Mouse (Mus musculus) myocyte (in vitro differentiated cells): ENCODE results near the gene Bglap3. TPM values are rescaled to one million over a fixed set of nuclear protein-coding genes. Genes with fewer than 3 reads are reported as not detected.
A peak's percentile ranks its signal among the peaks of the same experiment; 100 is the strongest.

Experiments
- H3K27me3 ChIP-seq: one replicate; pipeline ENCODE4 v1.6.1; 2011; ENCODE audit not compliant: control insufficient read depth, insufficient read depth, insufficient read length
- H3K36me3 ChIP-seq: one replicate; pipeline ENCODE4 v1.6.1; 2011; ENCODE audit not compliant: control insufficient read depth, insufficient read depth
- H3K4me2 ChIP-seq: one replicate; pipeline ENCODE4 v1.6.1; 2011; ENCODE audit warnings: low read depth, control low read depth
- H3K4me3 ChIP-seq: one replicate; pipeline ENCODE4 v1.5.1; 2011; ENCODE audit warnings: mild to moderate bottlenecking, control low read depth, moderate library complexity
- H3K79me2 ChIP-seq: one replicate; pipeline ENCODE4 v1.6.1; 2011; ENCODE audit not compliant: control insufficient read depth, insufficient read depth
- H3ac ChIP-seq: one replicate; pipeline ENCODE4 v1.6.1; 2011; ENCODE audit not compliant: control insufficient read depth, insufficient read length
- CEBPB ChIP-seq: IDR thresholded peaks from 2 replicates; pipeline ENCODE4 v1.6.1; 2011; ENCODE audit warnings: mild to moderate bottlenecking, moderate library complexity; ENCODE audit not compliant: poor library complexity, insufficient read depth, severe bottlenecking
- E2F4 ChIP-seq: IDR thresholded peaks from one replicate; pipeline ENCODE4 v1.6.1; 2011; ENCODE audit warnings: mild to moderate bottlenecking, control low read depth, moderate library complexity; ENCODE audit not compliant: insufficient read depth
- MAX ChIP-seq: IDR thresholded peaks from one replicate; pipeline ENCODE4 v1.6.1; 2011; ENCODE audit warnings: low read depth, mild to moderate bottlenecking, control low read depth
- MYOD1 ChIP-seq, 3 experiments: IDR thresholded peaks; one replicate each; pipeline ENCODE4 v1.6.1; 2011; ENCODE audit warnings: control low read depth in 2 of 3, low read depth in 2 of 3, mild to moderate bottlenecking in 2 of 3, moderate library complexity in 1 of 3; ENCODE audit not compliant: insufficient read length in 2 of 3, control insufficient read depth in 1 of 3
- MYOG ChIP-seq, 3 experiments: IDR thresholded peaks; one replicate each; pipeline ENCODE4 v1.6.1; 2011; ENCODE audit warnings: control low read depth in 2 of 3, low read depth in 2 of 3, mild to moderate bottlenecking in 2 of 3; ENCODE audit not compliant: insufficient read length in 2 of 3, control insufficient read depth in 1 of 3, insufficient read depth in 1 of 3
- POLR2A ChIP-seq: IDR thresholded peaks from one replicate; pipeline ENCODE4 v1.6.1; 2011; ENCODE audit warnings: low read depth, mild to moderate bottlenecking, control low read depth, moderate library complexity; ENCODE audit not compliant: insufficient read length
- POLR2AphosphoS2 ChIP-seq: IDR thresholded peaks from one replicate; pipeline ENCODE4 v1.6.1; 2011; ENCODE audit warnings: low read depth, control low read depth; ENCODE audit not compliant: insufficient read length
- REST ChIP-seq: IDR thresholded peaks from one replicate; pipeline ENCODE4 v1.6.1; 2011; ENCODE audit warnings: mild to moderate bottlenecking, control low read depth, moderate library complexity; ENCODE audit not compliant: insufficient read depth, insufficient read length
- SRF ChIP-seq: IDR thresholded peaks from one replicate; pipeline ENCODE4 v1.6.1; 2011; ENCODE audit warnings: low read depth; ENCODE audit not compliant: control insufficient read depth, insufficient read length
- TCF12 ChIP-seq: IDR thresholded peaks from one replicate; pipeline ENCODE4 v1.6.1; 2011; ENCODE audit warnings: mild to moderate bottlenecking, control low read depth; ENCODE audit not compliant: poor library complexity, insufficient read depth, severe bottlenecking
- TCF3 ChIP-seq: IDR thresholded peaks from one replicate; pipeline ENCODE4 v1.6.1; 2011; ENCODE audit warnings: low read depth, control low read depth; ENCODE audit not compliant: insufficient read length
- USF1 ChIP-seq: IDR thresholded peaks from one replicate; pipeline ENCODE4 v1.6.1; 2011; ENCODE audit warnings: low read depth, mild to moderate bottlenecking, control low read depth, moderate library complexity
- polyA plus RNA-seq: library from polyadenylated mRNA; unstranded; fragments of >200 nt; fragmentation: generic; extraction: Trizol; gene quantifications from one replicate; pipeline ENCODE4 v1.2.1, GENCODE M21; 2012; ENCODE audit warnings: missing spikeins

Gene Bglap3
- polyA plus RNA-seq, 1 experiment: 0.95 TPM

DNA sequence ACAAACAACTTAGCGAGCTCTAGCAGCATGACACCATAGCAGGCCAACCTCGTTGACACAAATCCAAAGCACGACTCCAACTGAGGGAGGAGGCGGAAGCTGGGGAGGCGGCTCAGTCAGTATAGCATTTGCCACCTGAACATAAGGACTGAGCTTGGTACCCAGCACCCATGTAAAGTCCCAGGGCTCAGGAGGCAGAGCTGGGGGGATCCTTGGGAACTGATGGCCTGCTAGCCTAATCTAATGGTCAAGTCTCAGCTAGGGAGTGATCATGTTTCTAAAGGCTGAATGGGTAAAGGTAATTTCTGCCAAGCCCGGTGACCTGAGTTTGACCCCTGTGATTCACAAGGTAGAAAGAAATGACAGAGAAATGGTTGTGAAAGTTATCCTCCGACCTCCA, 35.0 kb upstream of the Bglap3 start:
- Histone ChIP-seq H3K27me3 (no peaks in the 10 kb centered on the region), H3ac (no peak overlapping the region), H3K4me2 (no peak overlapping the region), H3K4me3 (no peak overlapping the region), H3K36me3 (no peaks in the 10 kb centered on the region), H3K79me2 (peaks cover 16% of the 10 kb centered on the region)
- TF ChIP-seq E2F4 (no peak), USF1 (no peak), SRF (no peak), MAX (no peak), CEBPB (no peak), POLR2AphosphoS2 (no peak), MYOG (IDR thresholded peaks at IDR 0.05; ENCODE audit: control insufficient read depth in 1 of 3, insufficient read depth in 1 of 3, insufficient read length in 2 of 3, low read depth in 2 of 3) (no peak), TCF12 (no peak), POLR2A (no peak), MYOD1 (IDR thresholded peaks at IDR 0.05; ENCODE audit: control insufficient read depth in 1 of 3, insufficient read length in 2 of 3, low read depth in 2 of 3) (no peak), REST (no peak), TCF3 (no peak)

DNA sequence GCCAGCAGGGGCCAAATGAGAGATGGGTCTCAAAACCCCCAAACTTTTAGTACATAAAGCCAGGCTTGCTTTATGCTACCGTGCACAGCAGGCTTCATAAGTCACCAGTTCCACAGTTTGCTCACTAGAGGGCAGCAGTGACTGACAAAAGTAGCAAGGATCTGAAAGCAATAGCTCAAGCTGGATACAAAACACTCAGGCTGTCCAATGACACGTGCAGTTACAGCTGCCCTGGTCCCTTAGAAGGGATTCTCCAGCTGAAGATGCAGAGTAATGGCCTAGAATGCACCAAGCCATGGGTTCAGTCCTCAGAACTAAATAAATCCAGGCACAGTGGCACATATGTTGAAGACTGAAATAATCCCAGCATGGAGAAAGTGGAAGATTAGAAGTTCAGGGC, 34.5 kb upstream of the Bglap3 start:
- no peak overlapping the region for H3K4me3 ChIP-seq
- TF ChIP-seq SRF: no peak
- no peak for TF ChIP-seq CEBPB
- TF ChIP-seq POLR2A: no peak
- TF ChIP-seq POLR2AphosphoS2: no peak
- peak in 1 of 3 experiments; percentile 4 for TF ChIP-seq MYOG (IDR thresholded peaks at IDR 0.05; ENCODE audit: control insufficient read depth in 1 of 3, insufficient read depth in 1 of 3, insufficient read length in 2 of 3, low read depth in 2 of 3)
- peak; percentile 34 for TF ChIP-seq USF1
- no peak for TF ChIP-seq MYOD1 (IDR thresholded peaks at IDR 0.05; ENCODE audit: control insufficient read depth in 1 of 3, insufficient read length in 2 of 3, low read depth in 2 of 3)
- no peaks in the 10 kb centered on the region for H3K27me3 ChIP-seq
- no peak overlapping the region for H3ac ChIP-seq
- no peaks in the 10 kb centered on the region for H3K36me3 ChIP-seq
- H3K79me2 ChIP-seq: peaks cover 16% of the 10 kb centered on the region
- H3K4me2 ChIP-seq: no peak overlapping the region

DNA sequence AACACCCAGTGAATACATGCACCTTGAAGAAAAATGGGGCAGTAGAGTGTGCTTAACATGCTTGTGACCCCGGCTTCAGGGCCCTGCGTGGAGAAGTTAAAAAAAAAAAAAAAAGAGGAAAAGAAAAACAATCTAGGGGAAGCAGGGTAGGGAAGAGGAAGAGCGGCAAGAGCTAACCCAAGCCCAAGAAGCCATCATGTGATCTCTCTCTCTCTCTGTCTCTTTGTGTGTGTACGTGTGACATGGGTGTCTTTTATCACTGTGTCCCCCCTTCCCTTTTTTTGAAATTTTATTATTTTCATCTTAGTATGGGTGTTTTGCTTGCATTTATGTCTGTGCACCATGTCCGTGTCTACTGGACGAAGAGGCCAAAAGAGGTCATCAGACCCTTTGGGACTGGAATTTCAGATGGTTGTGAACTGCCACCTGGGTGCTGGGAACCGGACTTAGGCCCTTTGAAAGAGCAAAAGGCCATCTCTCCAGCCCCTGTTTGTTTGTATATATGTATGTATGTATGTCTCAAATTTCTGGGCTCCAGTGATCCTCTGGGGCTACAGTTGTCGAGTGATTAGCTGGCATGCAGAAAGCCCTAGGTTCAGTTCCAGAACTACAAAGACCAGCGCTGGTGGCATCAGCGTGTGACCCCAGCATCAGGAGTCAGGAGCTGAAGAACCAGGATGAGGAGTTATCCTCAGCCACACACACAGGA, 31.1 kb upstream of the Bglap3 start:
- TF ChIP-seq USF1 (no peak), MAX (no peak), POLR2AphosphoS2 (no peak), REST (no peak), CEBPB (no peak), SRF (no peak), E2F4 (no peak), POLR2A (no peak), MYOD1 (IDR thresholded peaks at IDR 0.05; ENCODE audit: control insufficient read depth in 1 of 3, insufficient read length in 2 of 3, low read depth in 2 of 3) (no peak), TCF12 (no peak), MYOG (IDR thresholded peaks at IDR 0.05; ENCODE audit: control insufficient read depth in 1 of 3, insufficient read depth in 1 of 3, insufficient read length in 2 of 3, low read depth in 2 of 3) (no peak), TCF3 (no peak)
- Histone ChIP-seq H3K36me3 (no peaks in the 10 kb centered on the region), H3K79me2 (peaks cover 16% of the 10 kb centered on the region), H3ac (no peak overlapping the region), H3K4me2 (no peak overlapping the region), H3K4me3 (no peak overlapping the region), H3K27me3 (no peaks in the 10 kb centered on the region)

DNA sequence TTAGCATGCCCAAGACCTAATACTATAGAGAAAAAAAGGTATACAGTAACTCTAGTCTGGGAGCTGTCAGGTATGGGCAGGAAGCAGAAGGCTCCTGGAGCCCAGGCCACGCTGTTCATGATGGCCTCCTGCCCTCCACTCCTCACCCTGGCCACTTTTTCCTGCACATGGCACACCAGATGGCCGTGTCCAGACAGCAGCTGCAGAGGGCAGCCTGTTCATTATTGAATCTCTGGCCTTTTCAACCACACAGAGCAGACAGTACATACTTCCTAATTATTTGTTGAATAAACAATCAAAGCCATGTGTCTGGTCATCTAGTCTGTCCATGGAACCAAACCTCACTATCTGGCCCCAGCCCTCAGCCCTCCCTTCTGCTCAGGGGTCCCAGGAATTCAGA, 26.1 kb upstream of the Bglap3 start:
- Histone ChIP-seq H3K36me3 (no peaks in the 10 kb centered on the region), H3ac (no peak overlapping the region), H3K27me3 (no peaks in the 10 kb centered on the region)

DNA sequence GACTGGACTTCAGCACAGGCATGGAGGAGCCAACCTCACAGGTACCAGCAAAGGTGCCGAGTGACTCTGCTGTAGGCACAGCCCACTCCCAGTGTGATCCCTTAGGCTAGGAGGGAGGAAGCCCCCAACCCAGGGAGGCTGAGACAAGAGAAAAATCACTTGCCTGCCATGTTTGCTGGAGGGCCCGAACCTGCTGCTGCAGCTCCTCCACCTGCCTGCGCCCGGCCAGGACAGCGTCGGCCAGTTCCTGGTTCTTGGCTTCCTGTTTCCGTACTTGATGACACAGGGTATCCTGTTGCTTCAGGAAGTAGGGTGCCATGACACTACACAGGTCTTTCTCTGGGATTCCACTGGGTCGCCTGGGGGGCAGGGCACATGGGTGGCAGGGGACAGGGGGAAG, 23.2 kb upstream of the Bglap3 start:
- Histone ChIP-seq H3K27me3 (no peaks in the 10 kb centered on the region), H3K4me3 (no peak overlapping the region), H3K79me2 (no peaks in the 10 kb centered on the region), H3K4me2 (no peak overlapping the region), H3K36me3 (no peaks in the 10 kb centered on the region), H3ac (no peak overlapping the region)
- TF ChIP-seq USF1 (no peak), POLR2A (no peak), MYOD1 (IDR thresholded peaks at IDR 0.05; ENCODE audit: control insufficient read depth in 1 of 3, insufficient read length in 2 of 3, low read depth in 2 of 3) (no peak), TCF12 (no peak), POLR2AphosphoS2 (no peak), SRF (no peak), TCF3 (no peak), MAX (no peak), CEBPB (no peak), REST (no peak), MYOG (IDR thresholded peaks at IDR 0.05; ENCODE audit: control insufficient read depth in 1 of 3, insufficient read depth in 1 of 3, insufficient read length in 2 of 3, low read depth in 2 of 3) (no peak), E2F4 (no peak)

More for the DNA sequence above, 26.1 kb upstream of the Bglap3 start:
- H3K79me2 ChIP-seq: no peaks in the 10 kb centered on the region
- no peak overlapping the region for H3K4me2 ChIP-seq
- peak; percentile 66 for TF ChIP-seq TCF3
- no peak for TF ChIP-seq POLR2A
- peak in 2 of 3 experiments; percentile 68 to 74 for TF ChIP-seq MYOD1 (IDR thresholded peaks at IDR 0.05; ENCODE audit: control insufficient read depth in 1 of 3, insufficient read length in 2 of 3, low read depth in 2 of 3)
- TF ChIP-seq MYOG (IDR thresholded peaks at IDR 0.05; ENCODE audit: control insufficient read depth in 1 of 3, insufficient read depth in 1 of 3, insufficient read length in 2 of 3, low read depth in 2 of 3): peak in 2 of 3 experiments; percentile 63 to 82
- TF ChIP-seq POLR2AphosphoS2: no peak
- TF ChIP-seq REST: no peak
- TF ChIP-seq CEBPB: no peak
- peak; percentile 29 for TF ChIP-seq TCF12
- no peak for TF ChIP-seq SRF
- TF ChIP-seq MAX: no peak
- no peak for TF ChIP-seq USF1
- TF ChIP-seq E2F4: no peak
- no peak overlapping the region for H3K4me3 ChIP-seq
